Mouse (Mus musculus): Measurements from ENCODE around the gene Csf3. TPM values are rescaled to one million over a fixed set of nuclear protein-coding genes. Genes with fewer than 3 reads are reported as not detected.
A peak's percentile ranks its signal among the peaks of the same experiment; 100 is the strongest.
"Not testable (repeated sequence)": the region's sequence is repeated elsewhere in the genome, so short reads cannot be mapped to it uniquely, and the experiment has no call there.

Csf3 gene
- polyA plus RNA-seq, 1 experiment from 2014 or later = not detected

- Histone ChIP-seq H3K9ac (no peak overlapping the region), H3K27me3 (replicated peaks) (no peaks in the 10 kb centered on the region), H3K36me3 (no peaks in the 10 kb centered on the region), H3K9me3 (0 out of 2 replicates have a peak, but pooled peaks cover 5% of the 10 kb centered on the region), H3K4me3 (no peak overlapping the region), H3K4me2 (no peak overlapping the region), H3K4me1 (peaks cover 9% of the 10 kb centered on the region), H3K27ac (replicated peaks) (no peak overlapping the region)
- WGBS = 83% methylated on average over 3 of the region's 3 CpGs
- no peak for ATAC-seq (ENCODE audit: extremely low read depth, insufficient number of reproducible peaks, low FRiP score, low TSS enrichment)
These were observed 33.0 kb downstream of the Csf3 start for GRCm38 (mm10) chr11:98734020-98734419.

GRCm38 (mm10) chr11:98735111-98735510 is 34.0 kb downstream of the Csf3 start:
- Histone ChIP-seq H3K4me2 (no peak overlapping the region), H3K4me1 (peaks cover 14% of the 10 kb centered on the region), H3K27ac (replicated peaks) (no peak overlapping the region), H3K36me3 (no peaks in the 10 kb centered on the region), H3K9ac (no peak overlapping the region), H3K4me3 (no peak overlapping the region), H3K9me3 (0 out of 2 replicates have a peak, but pooled peaks cover 5% of the 10 kb centered on the region), H3K27me3 (replicated peaks) (no peaks in the 10 kb centered on the region)
- 86% methylated on average over 4 of the region's 4 CpGs for WGBS
- ATAC-seq (ENCODE audit: extremely low read depth, insufficient number of reproducible peaks, low FRiP score, low TSS enrichment) = no peak

GRCm38 (mm10) chr11:98736176-98736575 is 35.1 kb downstream of the Csf3 start:
- peaks cover 23% of the 10 kb centered on the region for H3K4me1 ChIP-seq
- WGBS = 75% methylated on average over 1 of the region's 1 CpGs
- no peaks in the 10 kb centered on the region for H3K36me3 ChIP-seq
- no peaks in the 10 kb centered on the region for H3K27me3 ChIP-seq (replicated peaks)
- H3K27ac ChIP-seq (replicated peaks) = no peak overlapping the region
- no peak overlapping the region for H3K4me2 ChIP-seq
- no peak overlapping the region for H3K9ac ChIP-seq
- H3K4me3 ChIP-seq = no peak overlapping the region
- no peak for ATAC-seq (ENCODE audit: extremely low read depth, insufficient number of reproducible peaks, low FRiP score, low TSS enrichment)
- H3K9me3 ChIP-seq = 0 out of 2 replicates have a peak, but pooled peaks cover 5% of the 10 kb centered on the region

GRCm38 (mm10) chr11:98737220-98737619 is 36.2 kb downstream of the Csf3 start:
- H3K27me3 ChIP-seq (replicated peaks); H3K27ac ChIP-seq (replicated peaks); ATAC-seq (ENCODE audit: extremely low read depth, insufficient number of reproducible peaks, low FRiP score, low TSS enrichment); H3K4me2 ChIP-seq; H3K9me3 ChIP-seq; H3K9ac ChIP-seq; H3K36me3 ChIP-seq; H3K4me3 ChIP-seq: not testable (repeated sequence)
- peaks cover 24% of the 10 kb centered on the region for H3K4me1 ChIP-seq
- WGBS = 76% methylated on average over 2 of the region's 2 CpGs

GRCm38 (mm10) chr11:98738428-98738911 is 37.4 kb downstream of the Csf3 start:
- Histone ChIP-seq H3K4me1 (peaks cover 33% of the 10 kb centered on the region), H3K27me3 (replicated peaks) (no peaks in the 10 kb centered on the region), H3K36me3 (no peaks in the 10 kb centered on the region), H3K4me3 (no peak overlapping the region), H3K4me2 (no peak overlapping the region), H3K9ac (no peak overlapping the region), H3K9me3 (0 out of 2 replicates have a peak, but pooled peaks cover 5% of the 10 kb centered on the region), H3K27ac (replicated peaks) (no peak overlapping the region)
- WGBS = 39% methylated on average over 4 of the region's 4 CpGs
- ATAC-seq (ENCODE audit: extremely low read depth, insufficient number of reproducible peaks, low FRiP score, low TSS enrichment) = no peak

- H3K4me2 ChIP-seq = no peak overlapping the region
- no peaks in the 10 kb centered on the region for H3K27me3 ChIP-seq (replicated peaks)
- H3K9me3 ChIP-seq = 0 out of 2 replicates have a peak, but pooled peaks cover 5% of the 10 kb centered on the region
- H3K36me3 ChIP-seq = no peaks in the 10 kb centered on the region
- no peak overlapping the region for H3K9ac ChIP-seq
- no peak for ATAC-seq (ENCODE audit: extremely low read depth, insufficient number of reproducible peaks, low FRiP score, low TSS enrichment)
- no peak overlapping the region for H3K4me3 ChIP-seq
- 67% methylated on average over 7 of the region's 9 CpGs for WGBS
- no peak overlapping the region for H3K27ac ChIP-seq (replicated peaks)
- H3K4me1 ChIP-seq = peaks cover 38% of the 10 kb centered on the region
These were observed 37.9 kb downstream of the Csf3 start for GRCm38 (mm10) chr11:98738925-98739324.

- H3K9me3 ChIP-seq = no peaks in the 10 kb centered on the region
- no peaks in the 10 kb centered on the region for H3K36me3 ChIP-seq
- H3K27ac ChIP-seq (replicated peaks) = peak overlapping the region; percentile 96
- no peaks in the 10 kb centered on the region for H3K27me3 ChIP-seq (replicated peaks)
- peaks cover 48% of the 10 kb centered on the region for H3K4me1 ChIP-seq
- peak overlapping the region; percentile 79 for H3K4me3 ChIP-seq
- H3K4me2 ChIP-seq = peak overlapping the region; percentile 79
- no peak for ATAC-seq (ENCODE audit: extremely low read depth, insufficient number of reproducible peaks, low FRiP score, low TSS enrichment)
- peak overlapping the region; percentile 95 for H3K9ac ChIP-seq
- 12% methylated on average over 8 of the region's 8 CpGs for WGBS
These were observed 38.9 kb downstream of the Csf3 start for GRCm38 (mm10) chr11:98740026-98740392.

GRCm38 (mm10) chr11:98740393-98741050 is 39.5 kb downstream of the Csf3 start, which contains the start of gene Thra:
TSS of gene Thra (plus strand) at chr11:98740638.
- Histone ChIP-seq H3K4me2 (peak within 1 kb of the TSS; percentile 79), H3K27me3 (replicated peaks) (no peaks in the 10 kb centered on the region), H3K36me3 (no peaks in the 10 kb centered on the region), H3K27ac (replicated peaks) (peak within 1 kb of the TSS; percentile 96), H3K9ac (peak within 1 kb of the TSS; percentile 95), H3K9me3 (no peaks in the 10 kb centered on the region), H3K4me1 (peaks cover 54% of the 10 kb centered on the region), H3K4me3 (peak within 1 kb of the TSS; percentile 79)
- 0 out of 2 replicates have a peak, but pooled peaks have one; percentile 22 for ATAC-seq (ENCODE audit: extremely low read depth, insufficient number of reproducible peaks, low FRiP score, low TSS enrichment)
- under 1% methylated on average over 22 of the region's 22 CpGs for WGBS

GRCm38 (mm10) chr11:98741051-98741620 is 40.1 kb downstream of the Csf3 start:
- H3K4me2 ChIP-seq = peak overlapping the region; percentile 79
- no peaks in the 10 kb centered on the region for H3K36me3 ChIP-seq
- no peak for ATAC-seq (ENCODE audit: extremely low read depth, insufficient number of reproducible peaks, low FRiP score, low TSS enrichment)
- peak overlapping the region; percentile 95 for H3K9ac ChIP-seq
- H3K9me3 ChIP-seq = no peaks in the 10 kb centered on the region
- WGBS = 1% methylated on average over 16 of the region's 17 CpGs
- H3K27me3 ChIP-seq (replicated peaks) = no peaks in the 10 kb centered on the region
- peak overlapping the region; percentile 96 for H3K27ac ChIP-seq (replicated peaks)
- H3K4me1 ChIP-seq = peaks cover 60% of the 10 kb centered on the region
- peak overlapping the region; percentile 79 for H3K4me3 ChIP-seq

GRCm38 (mm10) chr11:98741622-98742396 is 40.7 kb downstream of the Csf3 start:
- peak overlapping the region; percentile 95 for H3K9ac ChIP-seq
- peak overlapping the region; percentile 79 for H3K4me3 ChIP-seq
- ATAC-seq (ENCODE audit: extremely low read depth, insufficient number of reproducible peaks, low FRiP score, low TSS enrichment) = peak; percentile 67; the same call in 1 of the 2 replicates
- H3K4me1 ChIP-seq = peaks cover 66% of the 10 kb centered on the region
- H3K36me3 ChIP-seq = no peaks in the 10 kb centered on the region
- under 1% methylated on average over 67 of the region's 86 CpGs for WGBS
- peak overlapping the region; percentile 96 for H3K27ac ChIP-seq (replicated peaks)
- H3K9me3 ChIP-seq = no peaks in the 10 kb centered on the region
- peak overlapping the region; percentile 79 for H3K4me2 ChIP-seq
- no peaks in the 10 kb centered on the region for H3K27me3 ChIP-seq (replicated peaks)

All from heart, embryonic 13.5 days (tissue).